Mouse (Mus musculus): ENCODE results near the gene Ifnar1. TPM values are rescaled to one million over a fixed set of nuclear protein-coding genes. Genes with fewer than 3 reads are reported as not detected.

Gene Ifnar1
- polyA plus RNA-seq, 1 experiment from 2014 or later: 63.0 TPM

- Histone ChIP-seq H3K9me3 (no peaks in the 10 kb centered on the region), H3K4me3 (no peak overlapping the region), H3K27ac (peak overlapping the region; percentile 39; the same call in 1 of the 2 replicates), H3K9ac (no peak overlapping the region), H3K36me3 (no peaks in the 10 kb centered on the region), H3K4me2 (no peak overlapping the region), H3K4me1 (peaks cover 42% of the 10 kb centered on the region), H3K27me3 (no peaks in the 10 kb centered on the region)
- ATAC-seq (ENCODE audit: insufficient number of reproducible peaks, insufficient read depth, low FRiP score, low TSS enrichment, low read depth): no peak
- WGBS: 59% methylated on average over 10 of the region's 10 CpGs
Observed at GRCm38 (mm10) chr16:91545597-91546281, 60.7 kb downstream of the Ifnar1 start.

- no peaks in the 10 kb centered on the region for H3K9me3 ChIP-seq
- peak overlapping the region; percentile 76 for H3K4me3 ChIP-seq
- H3K36me3 ChIP-seq: no peaks in the 10 kb centered on the region
- H3K27me3 ChIP-seq: no peaks in the 10 kb centered on the region
- peak; percentile 40; the same call in 1 of the 2 replicates for ATAC-seq (ENCODE audit: insufficient number of reproducible peaks, insufficient read depth, low FRiP score, low TSS enrichment, low read depth)
- H3K27ac ChIP-seq: peak overlapping the region; percentile 39
- peak overlapping the region; percentile 91 for H3K9ac ChIP-seq
- H3K4me1 ChIP-seq: peaks cover 44% of the 10 kb centered on the region
- peak overlapping the region; percentile 71 for H3K4me2 ChIP-seq
- WGBS: 24% methylated on average over 14 of the region's 14 CpGs
Observed at GRCm38 (mm10) chr16:91546391-91546835, 61.4 kb downstream of the Ifnar1 start.

- peaks cover 42% of the 10 kb centered on the region for H3K4me1 ChIP-seq
- WGBS: under 1% methylated on average over 55 of the region's 74 CpGs
- no peaks in the 10 kb centered on the region for H3K9me3 ChIP-seq
- peak; percentile 77; the same call in 1 of the 2 replicates for ATAC-seq (ENCODE audit: insufficient number of reproducible peaks, insufficient read depth, low FRiP score, low TSS enrichment, low read depth)
- peak within 1 kb of the TSS; percentile 91 for H3K9ac ChIP-seq
- H3K4me3 ChIP-seq: peak within 1 kb of the TSS; percentile 76
- H3K4me2 ChIP-seq: peak within 1 kb of the TSS; percentile 71
- peak within 1 kb of the TSS; percentile 39 for H3K27ac ChIP-seq
- no peaks in the 10 kb centered on the region for H3K27me3 ChIP-seq
- H3K36me3 ChIP-seq: no peaks in the 10 kb centered on the region; the same call in 1 of the 2 replicates
Observed at GRCm38 (mm10) chr16:91546836-91547741, 62.1 kb downstream of the Ifnar1 start, which contains the start of gene Ifngr2. Gene Ifngr2 (plus strand): TSS chr16:91547072.

GRCm38 (mm10) chr16:91547974-91548373 is 62.9 kb downstream of the Ifnar1 start:
- Histone ChIP-seq H3K27ac (no peak overlapping the region), H3K27me3 (no peaks in the 10 kb centered on the region), H3K9ac (peak overlapping the region; percentile 91), H3K4me2 (peak overlapping the region; percentile 71), H3K9me3 (no peaks in the 10 kb centered on the region), H3K36me3 (no peaks in the 10 kb centered on the region; the same call in 1 of the 2 replicates), H3K4me1 (peaks cover 46% of the 10 kb centered on the region), H3K4me3 (peak overlapping the region; percentile 76)
- WGBS: 36% methylated on average over 5 of the region's 5 CpGs
- ATAC-seq (ENCODE audit: insufficient number of reproducible peaks, insufficient read depth, low FRiP score, low TSS enrichment, low read depth): no peak

GRCm38 (mm10) chr16:91548586-91548985 is 63.5 kb downstream of the Ifnar1 start:
- peak overlapping the region; percentile 36; the same call in 1 of the 2 replicates for H3K9ac ChIP-seq

GRCm38 (mm10) chr16:91548996-91549395 is 64.0 kb downstream of the Ifnar1 start:
- Histone ChIP-seq H3K27me3 (no peaks in the 10 kb centered on the region), H3K4me2 (peak overlapping the region; percentile 71), H3K4me1 (peaks cover 56% of the 10 kb centered on the region), H3K27ac (no peak overlapping the region), H3K4me3 (peak overlapping the region; percentile 76; the same call in 1 of the 2 replicates), H3K36me3 (no peaks in the 10 kb centered on the region; the same call in 1 of the 2 replicates), H3K9ac (peak overlapping the region; percentile 36), H3K9me3 (no peaks in the 10 kb centered on the region)
- 64% methylated on average over 2 of the region's 2 CpGs for WGBS
- no peak for ATAC-seq (ENCODE audit: insufficient number of reproducible peaks, insufficient read depth, low FRiP score, low TSS enrichment, low read depth)

More at GRCm38 (mm10) chr16:91548586-91548985, 63.5 kb downstream of the Ifnar1 start:
- 43% methylated on average over 5 of the region's 5 CpGs for WGBS
- H3K4me3 ChIP-seq: peak overlapping the region; percentile 76; the same call in 1 of the 2 replicates
- H3K4me1 ChIP-seq: peaks cover 52% of the 10 kb centered on the region
- H3K27me3 ChIP-seq: no peaks in the 10 kb centered on the region
- no peak for ATAC-seq (ENCODE audit: insufficient number of reproducible peaks, insufficient read depth, low FRiP score, low TSS enrichment, low read depth)
- no peak overlapping the region for H3K27ac ChIP-seq
- no peaks in the 10 kb centered on the region for H3K9me3 ChIP-seq
- H3K36me3 ChIP-seq: no peaks in the 10 kb centered on the region; the same call in 1 of the 2 replicates
- H3K4me2 ChIP-seq: peak overlapping the region; percentile 71

GRCm38 (mm10) chr16:91549616-91550015 is 64.6 kb downstream of the Ifnar1 start:
- no peak for ATAC-seq (ENCODE audit: insufficient number of reproducible peaks, insufficient read depth, low FRiP score, low TSS enrichment, low read depth)
- no peaks in the 10 kb centered on the region; the same call in 1 of the 2 replicates for H3K36me3 ChIP-seq
- WGBS: 61% methylated on average over 5 of the region's 5 CpGs

GRCm38 (mm10) chr16:91551081-91551524 is 66.1 kb downstream of the Ifnar1 start:
- Histone ChIP-seq H3K9ac (no peak overlapping the region), H3K9me3 (no peaks in the 10 kb centered on the region), H3K4me3 (no peak overlapping the region), H3K27me3 (no peaks in the 10 kb centered on the region), H3K4me2 (no peak overlapping the region), H3K27ac (no peak overlapping the region), H3K4me1 (peaks cover 60% of the 10 kb centered on the region), H3K36me3 (peaks cover 8% of the 10 kb centered on the region; the same call in 1 of the 2 replicates)
- no peak for ATAC-seq (ENCODE audit: insufficient number of reproducible peaks, insufficient read depth, low FRiP score, low TSS enrichment, low read depth)
- 73% methylated on average over 10 of the region's 10 CpGs for WGBS

More at GRCm38 (mm10) chr16:91549616-91550015, 64.6 kb downstream of the Ifnar1 start:
- Histone ChIP-seq H3K27ac (no peak overlapping the region), H3K4me1 (peaks cover 62% of the 10 kb centered on the region), H3K4me2 (no peak overlapping the region), H3K9ac (no peak overlapping the region; the same call in 1 of the 2 replicates), H3K4me3 (no peak overlapping the region), H3K27me3 (no peaks in the 10 kb centered on the region), H3K9me3 (no peaks in the 10 kb centered on the region)

GRCm38 (mm10) chr16:91552072-91552471 is 67.0 kb downstream of the Ifnar1 start:
- Histone ChIP-seq H3K4me1 (peaks cover 63% of the 10 kb centered on the region), H3K4me2 (no peak overlapping the region), H3K9ac (no peak overlapping the region), H3K4me3 (no peak overlapping the region), H3K36me3 (peaks cover 8% of the 10 kb centered on the region; the same call in 1 of the 2 replicates), H3K27ac (no peak overlapping the region), H3K27me3 (no peaks in the 10 kb centered on the region), H3K9me3 (no peaks in the 10 kb centered on the region)
- WGBS: 60% methylated on average over 9 of the region's 9 CpGs
- no peak for ATAC-seq (ENCODE audit: insufficient number of reproducible peaks, insufficient read depth, low FRiP score, low TSS enrichment, low read depth)

- H3K36me3 ChIP-seq: peaks cover 20% of the 10 kb centered on the region
- no peaks in the 10 kb centered on the region for H3K9me3 ChIP-seq
- H3K27me3 ChIP-seq: no peaks in the 10 kb centered on the region
- H3K9ac ChIP-seq: no peak overlapping the region
- H3K4me1 ChIP-seq: peaks cover 52% of the 10 kb centered on the region
- no peak for ATAC-seq (ENCODE audit: insufficient number of reproducible peaks, insufficient read depth, low FRiP score, low TSS enrichment, low read depth)
- H3K4me3 ChIP-seq: no peak overlapping the region
- peak overlapping the region; percentile 44 for H3K4me2 ChIP-seq
- 30% methylated on average over 12 of the region's 12 CpGs for WGBS
- H3K27ac ChIP-seq: 0 out of 2 replicates have a peak overlapping the region, but pooled peaks have one; percentile 28
Observed at GRCm38 (mm10) chr16:91553625-91554024, 68.6 kb downstream of the Ifnar1 start.

- WGBS: 86% methylated on average over 8 of the region's 8 CpGs
- Histone ChIP-seq H3K27ac (no peak overlapping the region), H3K9ac (no peak overlapping the region)
Observed at GRCm38 (mm10) chr16:91555017-91555605, 70.1 kb downstream of the Ifnar1 start.

More at GRCm38 (mm10) chr16:91555017-91555605, 70.1 kb downstream of the Ifnar1 start:
- Histone ChIP-seq H3K36me3 (peaks cover 32% of the 10 kb centered on the region), H3K4me1 (peaks cover 41% of the 10 kb centered on the region), H3K27me3 (no peaks in the 10 kb centered on the region), H3K4me2 (no peak overlapping the region), H3K9me3 (no peaks in the 10 kb centered on the region), H3K4me3 (no peak overlapping the region)
- ATAC-seq (ENCODE audit: insufficient number of reproducible peaks, insufficient read depth, low FRiP score, low TSS enrichment, low read depth): no peak
